Mouse (Mus musculus): ENCODE data around the gene Gm10447.
"Not testable (repeated sequence)": the region's sequence is repeated elsewhere in the genome, so short reads cannot be mapped to it uniquely, and the experiment has no call there.

GRCm38 (mm10) chr11:53426914-53427313 lies 30.0 kb downstream of the Gm10447 start:
- not testable (repeated sequence) for TF ChIP-seq CTCF (IDR thresholded peaks at IDR 0.05; ENCODE audit: low read depth, low read length); POLR2A (IDR thresholded peaks at IDR 0.05; ENCODE audit: borderline replicate concordance, low read depth, low read length)
